20 mouse cellular contexts compared by ENCODE assay signal in genomic region chr5:74870615-74871014, GRCm38 (mm10).
"Had no signal": no experiment of that assay in that cellular context is flagged by ENCODE, and none has a peak within 500 bp of the region (broad histone marks: within the 10 kb centered on the region; RNA-seq: fewer than 3 reads in every experiment).

No protein-coding gene starts in this region.

- H3K4me1 ChIP-seq: liver, embryonic 13.5 days; midbrain, embryonic 15.5 days; neural tube, embryonic 12.5 days; neural tube, embryonic 15.5 days had no signal

- DNase-seq: kidney, adult 2 months; kidney, postnatal 25 days; layer of hippocampus, postnatal 36 days; liver, embryonic 13.5 days; right cerebral cortex, adult 18-20 months; right cerebral cortex, postnatal 14 days; right cerebral cortex, postnatal 4 days; spleen, adult 18-20 months; thymus, postnatal 25 days had no signal

- H3K36me3 ChIP-seq: liver, embryonic 13.5 days; lung, embryonic 15.5 days; midbrain, embryonic 12.5 days; midbrain, embryonic 15.5 days; neural tube, embryonic 12.5 days; neural tube, embryonic 15.5 days; stomach, embryonic 15.5 days had no signal

- H3K9me3 ChIP-seq: liver, embryonic 13.5 days; lung, embryonic 15.5 days; midbrain, embryonic 12.5 days; midbrain, embryonic 15.5 days; neural tube, embryonic 12.5 days; neural tube, embryonic 15.5 days; stomach, embryonic 15.5 days had no signal

- H3K4me2 ChIP-seq: liver, embryonic 13.5 days; lung, embryonic 15.5 days; midbrain, embryonic 12.5 days; midbrain, embryonic 15.5 days; neural tube, embryonic 12.5 days; neural tube, embryonic 15.5 days; stomach, embryonic 15.5 days had no signal

- H3K27me3 ChIP-seq: liver, embryonic 13.5 days; lung, embryonic 15.5 days; midbrain, embryonic 15.5 days; neural tube, embryonic 12.5 days; neural tube, embryonic 15.5 days; stomach, embryonic 15.5 days had no signal

- ATAC-seq: intestine, postnatal 0 days; midbrain, embryonic 15.5 days had no signal

- H3K4me3 ChIP-seq: layer of hippocampus, adult 2 months; left cerebral cortex, adult 2 months; liver, embryonic 13.5 days; lung, embryonic 15.5 days; midbrain, embryonic 12.5 days; midbrain, embryonic 15.5 days; neural tube, embryonic 12.5 days; neural tube, embryonic 15.5 days; stomach, embryonic 15.5 days had no signal

- H3K27ac ChIP-seq: kidney, postnatal 0 days; layer of hippocampus, adult 2 months; left cerebral cortex, adult 2 months; liver, embryonic 13.5 days; lung, embryonic 15.5 days; macrophage; midbrain, embryonic 12.5 days; midbrain, embryonic 15.5 days; neural tube, embryonic 12.5 days; neural tube, embryonic 15.5 days; stomach, embryonic 15.5 days had no signal

- H3K9ac ChIP-seq: liver, embryonic 13.5 days; lung, embryonic 15.5 days; midbrain, embryonic 12.5 days; midbrain, embryonic 15.5 days; neural tube, embryonic 12.5 days; neural tube, embryonic 15.5 days; stomach, embryonic 15.5 days had no signal
